Mouse (Mus musculus) cerebellum, adult 8-10 months (tissue): Measurements from ENCODE around the gene Atf7ip.

Source experiments
- DNase-seq: peaks from one replicate; pipeline ENCODE4 v3.0.0; 2022

Gene Atf7ip

GRCm38 (mm10) chr6:136525567-136525966 lies 19.6 kb downstream of the Atf7ip start:
- no peak for DNase-seq

- DNase-seq = no peak
Observed at GRCm38 (mm10) chr6:136529156-136529555, 23.2 kb downstream of the Atf7ip start.

- DNase-seq = peak; percentile 45
Observed at GRCm38 (mm10) chr6:136531792-136532230, 25.8 kb downstream of the Atf7ip start.

- peak; percentile 92 for DNase-seq
Observed at GRCm38 (mm10) chr6:136532535-136533291, 26.7 kb downstream of the Atf7ip start.

GRCm38 (mm10) chr6:136533804-136534203 lies 27.8 kb downstream of the Atf7ip start:
- no peak for DNase-seq

GRCm38 (mm10) chr6:136534444-136534843 lies 28.5 kb downstream of the Atf7ip start:
- no peak for DNase-seq

- no peak for DNase-seq
Observed at GRCm38 (mm10) chr6:136535176-136535575, 29.2 kb downstream of the Atf7ip start.

GRCm38 (mm10) chr6:136536121-136536520 lies 30.2 kb downstream of the Atf7ip start:
- DNase-seq = peak; percentile 40

- DNase-seq = no peak
Observed at GRCm38 (mm10) chr6:136541350-136541749, 35.4 kb downstream of the Atf7ip start.

GRCm38 (mm10) chr6:136542105-136542504 lies 36.1 kb downstream of the Atf7ip start:
- no peak for DNase-seq

GRCm38 (mm10) chr6:136543164-136543563 lies 37.2 kb downstream of the Atf7ip start:
- peak; percentile 61 for DNase-seq

- DNase-seq = no peak
Observed at GRCm38 (mm10) chr6:136545284-136545870, 39.4 kb downstream of the Atf7ip start.

- no peak for DNase-seq
Observed at GRCm38 (mm10) chr6:136546286-136546685, 40.3 kb downstream of the Atf7ip start.

GRCm38 (mm10) chr6:136546987-136547386 lies 41.0 kb downstream of the Atf7ip start:
- no peak for DNase-seq

GRCm38 (mm10) chr6:136548041-136548770 lies 42.2 kb downstream of the Atf7ip start:
- DNase-seq = peak; percentile 74

- no peak for DNase-seq
Observed at GRCm38 (mm10) chr6:136548796-136549195, 42.8 kb downstream of the Atf7ip start.

- no peak for DNase-seq
Observed at GRCm38 (mm10) chr6:136549606-136550005, 43.6 kb downstream of the Atf7ip start.

GRCm38 (mm10) chr6:136550596-136551304 lies 44.8 kb downstream of the Atf7ip start:
- DNase-seq = no peak

- DNase-seq = no peak
Observed at GRCm38 (mm10) chr6:136551550-136552109, 45.7 kb downstream of the Atf7ip start.

GRCm38 (mm10) chr6:136553156-136553555 lies 47.2 kb downstream of the Atf7ip start:
- DNase-seq = no peak

- DNase-seq = peak; percentile 43
Observed at GRCm38 (mm10) chr6:136553767-136554569, 48.0 kb downstream of the Atf7ip start.
